Mouse (Mus musculus) CD4-positive, CD25-positive, alpha-beta regulatory T cell, adult 4 months (primary cell): ENCODE measurements around the gene Tex33. TPM values are rescaled to one million over a fixed set of nuclear protein-coding genes. Genes with fewer than 3 reads are reported as not detected.

Experiments
- polyA plus RNA-seq, 2 experiments: library from polyadenylated mRNA; unstranded; fragments of 100-300 nt; shearing (Covaris generic); gene quantifications; one replicate each; pipeline ENCODE4 v1.2.1; 2017

The Tex33 gene
- polyA plus RNA-seq, 2 experiments from 2014 or later: not detected

Other genes with a start within 250 kb of the Tex33 start
- 10 to 100 TPM; 56.6 to 59.4 TPM for gene Ift27, start 221.8 kb downstream of the Tex33 start, polyA plus RNA-seq
- gene Pvalb, start 189.5 kb downstream of the Tex33 start, polyA plus RNA-seq: not detected
- gene Ncf4, start 151.1 kb downstream of the Tex33 start, polyA plus RNA-seq: 100 to 1,000 TPM; 175 to 188 TPM
- gene Csf2rb2, start 90.2 kb downstream of the Tex33 start, polyA plus RNA-seq: under 1 TPM in 1 of 2 experiments, not detected in 1; 0.12 TPM
- under 1 TPM; 0.08 to 0.63 TPM for gene Csf2rb, start 70.2 kb downstream of the Tex33 start, polyA plus RNA-seq
- gene Tst, start 10.0 kb upstream of the Tex33 start, polyA plus RNA-seq: 1 to 10 TPM; 1.6 to 2.8 TPM
- 1 to 10 TPM; 1.2 to 5.7 TPM for gene Mpst, start 10.5 kb upstream of the Tex33 start, polyA plus RNA-seq
- 1 to 10 TPM; 5.1 to 5.5 TPM for gene Kctd17, start 32.7 kb upstream of the Tex33 start, polyA plus RNA-seq
- gene Tmprss6, start 72.7 kb upstream of the Tex33 start, polyA plus RNA-seq: not detected
- 100 to 1,000 TPM; 529 to 771 TPM for gene Il2rb, start 99.4 kb upstream of the Tex33 start, polyA plus RNA-seq
- 10 to 100 TPM; 10.2 to 14.3 TPM for gene C1qtnf6, start 135.5 kb upstream of the Tex33 start, polyA plus RNA-seq
- not detected for gene Sstr3, start 148.8 kb upstream of the Tex33 start, polyA plus RNA-seq
- 1,000 to 10,000 TPM; 2,983 to 4,093 TPM for gene Rac2, start 176.9 kb upstream of the Tex33 start, polyA plus RNA-seq
- gene Cyth4, start 201.1 kb upstream of the Tex33 start, polyA plus RNA-seq: 100 to 1,000 TPM; 299 to 603 TPM